Mouse (Mus musculus) olfactory bulb, adult 2 months (tissue): Measurements from ENCODE around the gene Nes.

Source experiments
- CTCF ChIP-seq: fragments of 200-500 bp; IDR thresholded peaks from 2 replicates; pipeline ENCODE4 v1.5.1; 2012; ENCODE audit warnings: low read depth, mild to moderate bottlenecking, low read length, moderate library complexity; ENCODE audit not compliant: insufficient read depth
- POLR2A ChIP-seq: fragments of 200-500 bp; IDR thresholded peaks from 2 replicates; pipeline ENCODE4 v1.6.1; 2012; ENCODE audit warnings: mild to moderate bottlenecking, low read depth, low read length, moderate library complexity; ENCODE audit not compliant: insufficient read depth

DNA sequence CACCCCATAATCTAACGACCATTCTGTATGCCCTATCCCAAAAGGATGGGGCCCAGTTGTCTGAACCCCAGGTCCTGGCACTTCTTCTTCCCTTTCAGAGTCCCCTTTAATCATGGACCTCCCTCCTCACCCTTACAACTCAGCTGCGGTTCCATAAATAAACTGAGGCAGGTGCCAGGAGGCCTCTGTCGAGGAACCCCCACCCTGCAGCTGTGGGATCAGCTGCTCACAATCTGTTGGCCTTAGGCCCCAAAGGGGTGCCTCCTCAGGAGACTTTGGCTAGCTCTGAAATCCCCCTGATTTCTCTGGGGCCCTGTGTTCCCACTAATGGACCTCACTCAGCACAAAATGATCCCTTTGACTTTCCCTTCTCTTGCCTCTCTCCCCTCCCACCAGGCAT, 13.2 kb downstream of the Nes start:
- TF ChIP-seq CTCF, result no peak
- no peak for TF ChIP-seq POLR2A
